Mouse (Mus musculus) monocyte, adult 2 months (primary cell): Measurements from ENCODE around the gene Gm3373.
"Not testable (repeated sequence)": the region's sequence is repeated elsewhere in the genome, so short reads cannot be mapped to it uniquely, and the experiment has no call there.

ENCODE experiments used
- DNase-seq, 2 experiments: peaks; one replicate each; pipeline ENCODE4 v3.0.0; 2022; ENCODE audit warnings: low spot score in 2 of 2, low read depth in 1 of 2

Gm3373 gene

DNA sequence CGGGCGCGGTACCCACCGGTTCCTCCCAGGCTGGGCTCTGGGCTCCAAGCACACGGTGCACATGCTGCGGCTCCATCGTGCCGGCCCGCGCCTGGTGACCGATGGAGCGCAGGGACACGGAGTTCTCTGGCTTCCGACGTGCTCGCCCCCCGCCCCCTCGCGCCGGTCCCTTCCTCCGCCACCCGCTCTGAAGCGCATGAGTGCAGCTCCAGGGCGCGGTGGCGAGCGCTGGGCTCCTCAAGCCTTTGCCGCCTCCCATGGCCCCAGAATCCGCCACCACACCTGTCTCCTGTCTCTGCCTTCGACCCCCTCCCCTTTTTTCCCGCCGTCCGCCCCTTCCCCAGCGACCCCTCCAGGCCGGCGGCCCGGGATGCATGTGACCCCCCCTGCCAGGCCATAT is at the start of gene Gm3373:
Gene Gm3373 (minus strand): TSS at position 101 of the 400 bp plus-strand sequence.
- DNase-seq: not testable (repeated sequence)

DNA sequence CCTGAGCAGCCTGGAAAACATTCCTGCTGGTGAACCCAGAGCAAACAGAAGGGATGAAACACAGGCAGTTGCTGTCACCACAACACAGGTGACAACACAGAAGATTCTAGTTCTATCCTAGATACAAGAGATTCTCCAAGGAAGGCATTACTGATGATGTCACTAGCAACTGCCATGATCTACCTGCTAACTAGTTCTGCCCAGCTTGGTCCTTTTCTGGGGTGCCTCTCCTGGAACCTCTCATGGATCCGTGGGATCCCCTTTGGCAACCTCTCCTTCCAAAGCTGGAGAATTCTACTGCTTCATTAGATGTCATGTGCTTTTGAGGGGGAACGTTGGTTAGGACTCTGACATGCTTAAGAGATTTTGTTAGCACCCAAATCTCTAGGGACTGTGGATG is 54.0 kb downstream of the Gm3373 start, which contains the start of gene Gm9603:
Gene Gm9603 (minus strand): TSS at position 101 of the 400 bp plus-strand sequence.
- DNase-seq: not testable (repeated sequence)
